Mouse (Mus musculus): ENCODE results near the gene S100a2.

DNA sequence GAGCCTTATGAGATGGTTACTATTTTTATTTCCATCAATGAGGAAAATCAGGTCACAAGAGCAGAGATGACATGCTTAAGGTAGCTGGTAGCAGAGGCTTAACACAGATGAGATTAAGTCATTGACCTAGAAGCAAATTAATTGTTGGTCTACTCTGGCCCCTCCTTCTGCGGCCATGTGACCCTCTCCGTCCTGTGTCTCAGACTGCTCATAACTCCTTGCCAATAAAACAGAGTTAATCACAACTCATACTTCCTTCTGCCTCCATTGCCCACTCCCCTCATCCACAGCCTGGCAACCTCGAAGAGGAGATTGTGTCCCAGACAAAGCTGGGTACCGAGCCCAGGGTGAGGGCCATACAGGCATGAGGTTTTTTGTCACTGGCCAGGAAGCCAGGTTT is 8.2 kb downstream of the S100a2 start:
- TF ChIP-seq GATA1 (IDR thresholded peaks at IDR 0.05; ENCODE audit: low read length) (no peak), TAL1 (IDR thresholded peaks at IDR 0.05; ENCODE audit: low read length) (no peak)
